Mouse (Mus musculus): ENCODE measurements around the gene Tes. TPM values are rescaled to one million over a fixed set of nuclear protein-coding genes. Genes with fewer than 3 reads are reported as not detected.

The Tes gene
- polyA plus RNA-seq, 1 experiment from 2014 or later = 85.2 TPM

DNA sequence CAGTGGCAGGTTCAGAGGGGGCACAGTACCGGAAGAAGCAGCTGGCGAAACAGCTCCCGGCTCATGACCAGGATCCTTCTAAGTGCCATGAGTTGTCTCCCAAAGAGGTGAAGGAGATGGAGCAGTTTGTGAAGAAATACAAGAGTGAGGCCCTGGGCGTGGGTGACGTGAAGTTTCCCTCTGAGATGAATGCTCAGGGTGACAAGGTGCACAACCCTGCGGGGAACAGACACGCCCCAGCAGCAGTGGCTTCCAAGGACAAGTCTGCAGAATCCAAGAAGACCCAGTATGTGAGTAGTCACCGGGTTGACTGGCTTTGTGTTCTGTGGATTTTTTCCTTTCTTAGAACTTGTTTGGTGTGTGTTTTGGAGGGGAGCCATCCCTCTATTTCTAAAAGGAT is 32.4 kb downstream of the Tes start:
- no peak for ATAC-seq (ENCODE audit: low read depth)
- Histone ChIP-seq H3K4me2 (ENCODE audit: low read depth, low read length) (no peak overlapping the region), H3K9me3 (ENCODE audit: control insufficient read depth, low read length) (no peaks in the 10 kb centered on the region), H3K9ac (replicated peaks; ENCODE audit: low read depth, low read length) (no peak overlapping the region), H3K4me1 (ENCODE audit: control insufficient read depth, insufficient read depth, low read length) (no peaks in the 10 kb centered on the region), H3K4me3 (ENCODE audit: low read depth, low read length) (no peak overlapping the region), H3K27ac (ENCODE audit: low read depth, low read length) (no peak overlapping the region), H3K36me3 (ENCODE audit: control insufficient read depth, insufficient read depth, low read length) (0 out of 2 replicates have a peak, but pooled peaks cover under 1% of the 10 kb centered on the region), H3K27me3 (ENCODE audit: control insufficient read depth, insufficient read depth, low read length) (no peaks in the 10 kb centered on the region)
- 92% methylated on average over 8 of the region's 8 CpGs for WGBS

- peaks cover 6% of the 10 kb centered on the region; the same call in 1 of the 2 replicates for H3K36me3 ChIP-seq (ENCODE audit: control insufficient read depth, insufficient read depth, low read length)
- no peak overlapping the region for H3K4me3 ChIP-seq (ENCODE audit: low read depth, low read length)
- no peaks in the 10 kb centered on the region for H3K27me3 ChIP-seq (ENCODE audit: control insufficient read depth, insufficient read depth, low read length)
- H3K9me3 ChIP-seq (ENCODE audit: control insufficient read depth, low read length) = no peaks in the 10 kb centered on the region
- WGBS = 92% methylated on average over 9 of the region's 9 CpGs
- no peak overlapping the region for H3K4me2 ChIP-seq (ENCODE audit: low read depth, low read length)
- no peak overlapping the region for H3K27ac ChIP-seq (ENCODE audit: low read depth, low read length)
- ATAC-seq (ENCODE audit: low read depth) = peak; percentile 52; the same call in 1 of the 2 replicates
- no peaks in the 10 kb centered on the region for H3K4me1 ChIP-seq (ENCODE audit: control insufficient read depth, insufficient read depth, low read length)
- H3K9ac ChIP-seq (replicated peaks; ENCODE audit: low read depth, low read length) = no peak overlapping the region
Measured at GRCm38 (mm10) chr6:17098559-17098958, 33.6 kb downstream of the Tes start.

GRCm38 (mm10) chr6:17099477-17100130 is 34.7 kb downstream of the Tes start:
- Histone ChIP-seq H3K4me1 (ENCODE audit: control insufficient read depth, insufficient read depth, low read length) (no peaks in the 10 kb centered on the region), H3K4me2 (ENCODE audit: low read depth, low read length) (no peak overlapping the region), H3K9me3 (ENCODE audit: control insufficient read depth, low read length) (no peaks in the 10 kb centered on the region), H3K36me3 (ENCODE audit: control insufficient read depth, insufficient read depth, low read length) (peaks cover 6% of the 10 kb centered on the region; the same call in 1 of the 2 replicates), H3K27ac (ENCODE audit: low read depth, low read length) (no peak overlapping the region), H3K4me3 (ENCODE audit: low read depth, low read length) (no peak overlapping the region), H3K9ac (replicated peaks; ENCODE audit: low read depth, low read length) (no peak overlapping the region), H3K27me3 (ENCODE audit: control insufficient read depth, insufficient read depth, low read length) (no peaks in the 10 kb centered on the region)
- peak; percentile 52 for ATAC-seq (ENCODE audit: low read depth)
- WGBS = 68% methylated on average over 25 of the region's 25 CpGs

DNA sequence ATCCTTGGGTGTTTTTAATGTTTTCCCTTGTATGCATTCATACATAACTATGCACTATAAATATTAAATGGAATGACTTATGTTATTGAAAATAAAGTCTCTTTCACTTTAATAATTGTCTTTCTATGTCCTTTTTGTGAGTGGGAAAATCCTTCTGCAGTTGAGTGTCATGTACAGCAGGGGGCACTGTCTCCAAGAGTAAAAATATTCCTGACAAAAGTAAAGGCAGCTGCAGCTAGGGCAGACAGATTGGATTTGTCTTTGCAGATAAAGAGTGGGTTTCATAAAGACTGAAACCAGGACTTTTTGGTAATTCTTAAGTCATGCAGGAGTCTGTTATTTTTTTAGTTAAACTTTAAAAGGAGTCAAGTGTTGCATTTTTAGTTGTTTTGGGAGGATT is 40.8 kb downstream of the Tes start:
- Histone ChIP-seq H3K4me3 (ENCODE audit: low read depth, low read length) (no peak overlapping the region), H3K36me3 (ENCODE audit: control insufficient read depth, insufficient read depth, low read length) (peaks cover 6% of the 10 kb centered on the region; the same call in 1 of the 2 replicates)
- ATAC-seq (ENCODE audit: low read depth) = no peak

GRCm38 (mm10) chr6:17106493-17106892 is 41.5 kb downstream of the Tes start:
- ATAC-seq (ENCODE audit: low read depth) = no peak

More for the DNA sequence above, 40.8 kb downstream of the Tes start:
- no peak overlapping the region for H3K9ac ChIP-seq (replicated peaks; ENCODE audit: low read depth, low read length)
- no peaks in the 10 kb centered on the region for H3K4me1 ChIP-seq (ENCODE audit: control insufficient read depth, insufficient read depth, low read length)
- H3K27me3 ChIP-seq (ENCODE audit: control insufficient read depth, insufficient read depth, low read length) = no peaks in the 10 kb centered on the region
- H3K27ac ChIP-seq (ENCODE audit: low read depth, low read length) = no peak overlapping the region
- no peaks in the 10 kb centered on the region for H3K9me3 ChIP-seq (ENCODE audit: control insufficient read depth, low read length)
- H3K4me2 ChIP-seq (ENCODE audit: low read depth, low read length) = no peak overlapping the region

DNA sequence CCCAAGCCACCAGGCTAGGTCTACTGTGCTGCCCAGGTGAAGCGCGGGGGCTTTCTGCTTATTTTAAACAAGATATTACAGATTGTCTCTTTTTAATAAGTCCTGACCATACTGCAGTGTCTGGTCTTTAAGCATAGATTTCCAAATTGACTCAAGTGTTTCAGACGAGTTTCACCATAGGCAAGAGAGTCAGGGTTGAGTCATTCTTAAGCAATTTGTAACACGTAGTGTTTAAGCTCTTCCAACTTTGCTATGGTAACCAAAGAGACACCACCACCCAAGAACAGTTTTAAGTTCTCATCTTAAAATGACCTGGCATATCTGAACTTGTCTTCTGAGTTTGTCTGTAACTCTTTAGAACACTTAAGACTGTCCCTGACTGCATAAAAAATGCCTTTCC is 44.3 kb downstream of the Tes start:
- 82% methylated on average over 4 of the region's 4 CpGs for WGBS
- no peaks in the 10 kb centered on the region for H3K36me3 ChIP-seq (ENCODE audit: control insufficient read depth, insufficient read depth, low read length)
- no peaks in the 10 kb centered on the region for H3K4me1 ChIP-seq (ENCODE audit: control insufficient read depth, insufficient read depth, low read length)
- ATAC-seq (ENCODE audit: low read depth) = no peak
- H3K4me2 ChIP-seq (ENCODE audit: low read depth, low read length) = no peak overlapping the region
- no peak overlapping the region for H3K9ac ChIP-seq (replicated peaks; ENCODE audit: low read depth, low read length)
- no peak overlapping the region for H3K4me3 ChIP-seq (ENCODE audit: low read depth, low read length)
- H3K9me3 ChIP-seq (ENCODE audit: control insufficient read depth, low read length) = no peaks in the 10 kb centered on the region
- H3K27me3 ChIP-seq (ENCODE audit: control insufficient read depth, insufficient read depth, low read length) = no peaks in the 10 kb centered on the region
- no peak overlapping the region for H3K27ac ChIP-seq (ENCODE audit: low read depth, low read length)

More at GRCm38 (mm10) chr6:17106493-17106892, 41.5 kb downstream of the Tes start:
- Histone ChIP-seq H3K4me1 (ENCODE audit: control insufficient read depth, insufficient read depth, low read length) (no peaks in the 10 kb centered on the region), H3K9ac (replicated peaks; ENCODE audit: low read depth, low read length) (no peak overlapping the region), H3K4me2 (ENCODE audit: low read depth, low read length) (no peak overlapping the region), H3K4me3 (ENCODE audit: low read depth, low read length) (no peak overlapping the region), H3K9me3 (ENCODE audit: control insufficient read depth, low read length) (no peaks in the 10 kb centered on the region), H3K27me3 (ENCODE audit: control insufficient read depth, insufficient read depth, low read length) (no peaks in the 10 kb centered on the region), H3K36me3 (ENCODE audit: control insufficient read depth, insufficient read depth, low read length) (peaks cover 6% of the 10 kb centered on the region; the same call in 1 of the 2 replicates), H3K27ac (ENCODE audit: low read depth, low read length) (no peak overlapping the region)
- WGBS = 97% methylated on average over 5 of the region's 5 CpGs

GRCm38 (mm10) chr6:17110564-17111100 is 45.7 kb downstream of the Tes start:
- ATAC-seq (ENCODE audit: low read depth) = no peak
- 71% methylated on average over 6 of the region's 6 CpGs for WGBS
- no peaks in the 10 kb centered on the region for H3K36me3 ChIP-seq (ENCODE audit: control insufficient read depth, insufficient read depth, low read length)

DNA sequence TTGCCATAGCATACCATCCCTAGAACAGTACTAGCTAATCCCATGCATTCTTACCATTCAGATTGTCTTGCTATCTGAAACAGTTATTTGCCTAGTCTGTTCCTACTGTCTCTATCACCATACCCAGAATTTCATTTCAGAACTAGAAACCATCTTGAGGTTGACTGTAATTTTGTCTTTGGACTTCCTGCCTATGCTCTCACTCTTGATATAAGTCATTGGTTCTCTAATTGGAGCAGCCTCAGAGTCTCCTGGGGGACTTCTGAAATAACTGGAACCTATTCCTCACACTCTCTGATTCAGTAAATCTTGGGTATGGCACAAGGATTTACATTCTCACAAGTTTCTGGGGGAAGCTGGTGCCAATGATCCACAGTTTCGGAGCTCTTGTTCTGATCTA is 47.1 kb downstream of the Tes start:
- ATAC-seq (ENCODE audit: low read depth) = no peak
- WGBS = 96% methylated on average over 1 of the region's 1 CpGs
- Histone ChIP-seq H3K4me2 (ENCODE audit: low read depth, low read length) (no peak overlapping the region), H3K9me3 (ENCODE audit: control insufficient read depth, low read length) (no peaks in the 10 kb centered on the region), H3K9ac (replicated peaks; ENCODE audit: low read depth, low read length) (no peak overlapping the region), H3K27ac (ENCODE audit: low read depth, low read length) (no peak overlapping the region), H3K36me3 (ENCODE audit: control insufficient read depth, insufficient read depth, low read length) (no peaks in the 10 kb centered on the region), H3K4me3 (ENCODE audit: low read depth, low read length) (no peak overlapping the region), H3K27me3 (ENCODE audit: control insufficient read depth, insufficient read depth, low read length) (no peaks in the 10 kb centered on the region), H3K4me1 (ENCODE audit: control insufficient read depth, insufficient read depth, low read length) (no peaks in the 10 kb centered on the region)

More at GRCm38 (mm10) chr6:17110564-17111100, 45.7 kb downstream of the Tes start:
- Histone ChIP-seq H3K4me3 (ENCODE audit: low read depth, low read length) (no peak overlapping the region), H3K4me2 (ENCODE audit: low read depth, low read length) (no peak overlapping the region), H3K9ac (replicated peaks; ENCODE audit: low read depth, low read length) (no peak overlapping the region), H3K27me3 (ENCODE audit: control insufficient read depth, insufficient read depth, low read length) (no peaks in the 10 kb centered on the region), H3K27ac (ENCODE audit: low read depth, low read length) (no peak overlapping the region), H3K4me1 (ENCODE audit: control insufficient read depth, insufficient read depth, low read length) (no peaks in the 10 kb centered on the region), H3K9me3 (ENCODE audit: control insufficient read depth, low read length) (no peaks in the 10 kb centered on the region)

DNA sequence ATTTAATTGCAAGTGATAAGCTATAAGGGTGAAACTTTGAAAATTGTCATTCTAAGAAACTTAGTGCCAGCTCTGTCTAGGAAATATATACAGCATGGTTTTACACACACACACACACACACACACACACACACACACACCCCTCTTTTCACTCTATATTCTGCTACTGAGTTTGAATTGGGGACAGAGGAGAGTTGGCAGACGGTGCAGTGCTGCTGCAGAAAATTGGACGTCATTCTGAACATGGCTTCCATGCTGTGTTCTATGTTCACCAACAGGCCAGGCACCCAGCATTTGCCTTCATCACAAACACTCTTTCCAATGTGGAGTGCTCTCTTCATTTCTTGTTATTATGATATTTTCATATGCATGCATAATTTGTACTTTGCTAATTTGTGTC is 48.0 kb downstream of the Tes start:
- Histone ChIP-seq H3K4me3 (ENCODE audit: low read depth, low read length) (no peak overlapping the region), H3K4me1 (ENCODE audit: control insufficient read depth, insufficient read depth, low read length) (no peaks in the 10 kb centered on the region), H3K4me2 (ENCODE audit: low read depth, low read length) (no peak overlapping the region), H3K27me3 (ENCODE audit: control insufficient read depth, insufficient read depth, low read length) (no peaks in the 10 kb centered on the region), H3K9ac (replicated peaks; ENCODE audit: low read depth, low read length) (no peak overlapping the region), H3K27ac (ENCODE audit: low read depth, low read length) (no peak overlapping the region), H3K9me3 (ENCODE audit: control insufficient read depth, low read length) (no peaks in the 10 kb centered on the region), H3K36me3 (ENCODE audit: control insufficient read depth, insufficient read depth, low read length) (no peaks in the 10 kb centered on the region)
- WGBS = 83% methylated on average over 2 of the region's 2 CpGs
- ATAC-seq (ENCODE audit: low read depth) = no peak

Data from neural tube, embryonic 14.5 days (tissue).